Mouse (Mus musculus): ENCODE data around the gene Pih1d2. TPM values are rescaled to one million over a fixed set of nuclear protein-coding genes. Genes with fewer than 3 reads are reported as not detected.

Pih1d2 gene
- 6.1 and 8.1 TPM in 2 replicates for polyA plus RNA-seq (2014; fragmentation: Nextera tagmentation; extraction: Ambion mirVana)

- H3K27ac ChIP-seq (ENCODE audit: low read depth, low read length), result peak within 1 kb of the TSS; percentile 89
- H3K4me3 ChIP-seq (ENCODE audit: low read length), result peak within 1 kb of the TSS; percentile 94
- H3K9me3 ChIP-seq (ENCODE audit: control insufficient read depth, low read length), result no peaks in the 10 kb centered on the region
- ATAC-seq (ENCODE audit: low FRiP score, low TSS enrichment), result peak; percentile 95
- peaks cover 7% of the 10 kb centered on the region; the same call in 1 of the 2 replicates for H3K4me1 ChIP-seq (ENCODE audit: control insufficient read depth, insufficient read depth, low read length)
- H3K9ac ChIP-seq (ENCODE audit: low read depth, low read length), result peak within 1 kb of the TSS; percentile 94
- H3K27me3 ChIP-seq (ENCODE audit: control insufficient read depth, insufficient read depth, low read length), result no peaks in the 10 kb centered on the region
- WGBS, result under 1% methylated on average over 81 of the region's 81 CpGs
- peak within 1 kb of the TSS; percentile 61 for H3K4me2 ChIP-seq (replicated peaks; ENCODE audit: low read depth, low read length)
- peaks cover 32% of the 10 kb centered on the region for H3K36me3 ChIP-seq (ENCODE audit: control insufficient read depth, insufficient read depth, low read length)
Observed at GRCm38 (mm10) chr9:50616766-50617603, at the start of gene Pih1d2, which contains the start of gene Nkapd1. Pih1d2 (plus strand) TSS chr9:50617321. Nkapd1 (minus strand) TSS chr9:50617464.

- Histone ChIP-seq H3K36me3 (ENCODE audit: control insufficient read depth, insufficient read depth, low read length) (no peaks in the 10 kb centered on the region), H3K27ac (ENCODE audit: low read depth, low read length) (no peak overlapping the region), H3K4me3 (ENCODE audit: low read length) (no peak overlapping the region), H3K9me3 (ENCODE audit: control insufficient read depth, low read length) (no peaks in the 10 kb centered on the region), H3K9ac (ENCODE audit: low read depth, low read length) (no peak overlapping the region), H3K4me1 (ENCODE audit: control insufficient read depth, insufficient read depth, low read length) (no peaks in the 10 kb centered on the region), H3K4me2 (replicated peaks; ENCODE audit: low read depth, low read length) (no peak overlapping the region), H3K27me3 (ENCODE audit: control insufficient read depth, insufficient read depth, low read length) (no peaks in the 10 kb centered on the region)
- WGBS, result 89% methylated on average over 4 of the region's 4 CpGs
- no peak for ATAC-seq (ENCODE audit: low FRiP score, low TSS enrichment)
Observed at GRCm38 (mm10) chr9:50567372-50567771, 49.7 kb upstream of the Pih1d2 start.

GRCm38 (mm10) chr9:50567881-50568280, 49.2 kb upstream of the Pih1d2 start:
- H3K27ac ChIP-seq (ENCODE audit: low read depth, low read length), result no peak overlapping the region
- 86% methylated on average over 2 of the region's 2 CpGs for WGBS
- no peak overlapping the region for H3K4me2 ChIP-seq (replicated peaks; ENCODE audit: low read depth, low read length)
- no peaks in the 10 kb centered on the region for H3K4me1 ChIP-seq (ENCODE audit: control insufficient read depth, insufficient read depth, low read length)
- H3K9ac ChIP-seq (ENCODE audit: low read depth, low read length), result no peak overlapping the region
- H3K9me3 ChIP-seq (ENCODE audit: control insufficient read depth, low read length), result no peaks in the 10 kb centered on the region
- H3K36me3 ChIP-seq (ENCODE audit: control insufficient read depth, insufficient read depth, low read length), result no peaks in the 10 kb centered on the region
- H3K4me3 ChIP-seq (ENCODE audit: low read length), result no peak overlapping the region
- no peak for ATAC-seq (ENCODE audit: low FRiP score, low TSS enrichment)
- H3K27me3 ChIP-seq (ENCODE audit: control insufficient read depth, insufficient read depth, low read length), result no peaks in the 10 kb centered on the region

- no peaks in the 10 kb centered on the region for H3K27me3 ChIP-seq (ENCODE audit: control insufficient read depth, insufficient read depth, low read length)
- H3K36me3 ChIP-seq (ENCODE audit: control insufficient read depth, insufficient read depth, low read length), result no peaks in the 10 kb centered on the region
- no peak for ATAC-seq (ENCODE audit: low FRiP score, low TSS enrichment)
- H3K4me1 ChIP-seq (ENCODE audit: control insufficient read depth, insufficient read depth, low read length), result no peaks in the 10 kb centered on the region
- H3K9ac ChIP-seq (ENCODE audit: low read depth, low read length), result no peak overlapping the region
- no peak overlapping the region for H3K4me2 ChIP-seq (replicated peaks; ENCODE audit: low read depth, low read length)
- H3K4me3 ChIP-seq (ENCODE audit: low read length), result no peak overlapping the region
- H3K27ac ChIP-seq (ENCODE audit: low read depth, low read length), result no peak overlapping the region
- no peaks in the 10 kb centered on the region for H3K9me3 ChIP-seq (ENCODE audit: control insufficient read depth, low read length)
- WGBS, result 77% methylated on average over 10 of the region's 10 CpGs
Observed at GRCm38 (mm10) chr9:50569599-50570525, 47.3 kb upstream of the Pih1d2 start.

GRCm38 (mm10) chr9:50580370-50580769, 36.8 kb upstream of the Pih1d2 start:
- no peaks in the 10 kb centered on the region for H3K9me3 ChIP-seq (ENCODE audit: control insufficient read depth, low read length)
- no peak overlapping the region for H3K4me2 ChIP-seq (replicated peaks; ENCODE audit: low read depth, low read length)
- 34% methylated on average over 4 of the region's 4 CpGs for WGBS
- H3K27me3 ChIP-seq (ENCODE audit: control insufficient read depth, insufficient read depth, low read length), result no peaks in the 10 kb centered on the region
- no peaks in the 10 kb centered on the region for H3K4me1 ChIP-seq (ENCODE audit: control insufficient read depth, insufficient read depth, low read length)
- H3K4me3 ChIP-seq (ENCODE audit: low read length), result no peak overlapping the region
- H3K36me3 ChIP-seq (ENCODE audit: control insufficient read depth, insufficient read depth, low read length), result no peaks in the 10 kb centered on the region
- no peak overlapping the region for H3K27ac ChIP-seq (ENCODE audit: low read depth, low read length)
- ATAC-seq (ENCODE audit: low FRiP score, low TSS enrichment), result no peak
- no peak overlapping the region for H3K9ac ChIP-seq (ENCODE audit: low read depth, low read length)

GRCm38 (mm10) chr9:50585145-50585818, 31.8 kb upstream of the Pih1d2 start:
- Histone ChIP-seq H3K4me3 (ENCODE audit: low read length) (no peak overlapping the region), H3K9me3 (ENCODE audit: control insufficient read depth, low read length) (no peaks in the 10 kb centered on the region), H3K36me3 (ENCODE audit: control insufficient read depth, insufficient read depth, low read length) (no peaks in the 10 kb centered on the region), H3K4me1 (ENCODE audit: control insufficient read depth, insufficient read depth, low read length) (no peaks in the 10 kb centered on the region), H3K4me2 (replicated peaks; ENCODE audit: low read depth, low read length) (no peak overlapping the region), H3K27me3 (ENCODE audit: control insufficient read depth, insufficient read depth, low read length) (no peaks in the 10 kb centered on the region), H3K9ac (ENCODE audit: low read depth, low read length) (no peak overlapping the region), H3K27ac (ENCODE audit: low read depth, low read length) (no peak overlapping the region)
- no peak for ATAC-seq (ENCODE audit: low FRiP score, low TSS enrichment)
- WGBS, result 70% methylated on average over 6 of the region's 6 CpGs

GRCm38 (mm10) chr9:50586955-50587354, 30.2 kb upstream of the Pih1d2 start:
- no peak for ATAC-seq (ENCODE audit: low FRiP score, low TSS enrichment)
- H3K4me1 ChIP-seq (ENCODE audit: control insufficient read depth, insufficient read depth, low read length), result no peaks in the 10 kb centered on the region
- no peak overlapping the region for H3K9ac ChIP-seq (ENCODE audit: low read depth, low read length)
- no peak overlapping the region for H3K4me2 ChIP-seq (replicated peaks; ENCODE audit: low read depth, low read length)
- H3K9me3 ChIP-seq (ENCODE audit: control insufficient read depth, low read length), result no peaks in the 10 kb centered on the region
- no peaks in the 10 kb centered on the region for H3K27me3 ChIP-seq (ENCODE audit: control insufficient read depth, insufficient read depth, low read length)
- H3K36me3 ChIP-seq (ENCODE audit: control insufficient read depth, insufficient read depth, low read length), result no peaks in the 10 kb centered on the region
- H3K27ac ChIP-seq (ENCODE audit: low read depth, low read length), result no peak overlapping the region
- 76% methylated on average over 4 of the region's 4 CpGs for WGBS
- H3K4me3 ChIP-seq (ENCODE audit: low read length), result no peak overlapping the region

GRCm38 (mm10) chr9:50590856-50591518, 26.1 kb upstream of the Pih1d2 start:
- H3K36me3 ChIP-seq (ENCODE audit: control insufficient read depth, insufficient read depth, low read length), result peaks cover 10% of the 10 kb centered on the region
- H3K27ac ChIP-seq (ENCODE audit: low read depth, low read length), result no peak overlapping the region
- ATAC-seq (ENCODE audit: low FRiP score, low TSS enrichment), result no peak
- H3K9ac ChIP-seq (ENCODE audit: low read depth, low read length), result no peak overlapping the region
- no peaks in the 10 kb centered on the region for H3K9me3 ChIP-seq (ENCODE audit: control insufficient read depth, low read length)
- no peak overlapping the region for H3K4me3 ChIP-seq (ENCODE audit: low read length)
- no peak overlapping the region for H3K4me2 ChIP-seq (replicated peaks; ENCODE audit: low read depth, low read length)
- no peaks in the 10 kb centered on the region for H3K4me1 ChIP-seq (ENCODE audit: control insufficient read depth, insufficient read depth, low read length)
- 81% methylated on average over 10 of the region's 10 CpGs for whole genome bisulfite sequencing
- no peaks in the 10 kb centered on the region for H3K27me3 ChIP-seq (ENCODE audit: control insufficient read depth, insufficient read depth, low read length)
